Mouse (Mus musculus) kidney, postnatal 25 days (tissue): ENCODE results near the gene Efcab2.
"Not testable (repeated sequence)": the region's sequence is repeated elsewhere in the genome, so short reads cannot be mapped to it uniquely, and the experiment has no call there.

ENCODE experiments used
- DNase-seq, 2 experiments: peaks; one replicate each; pipeline ENCODE4 v3.0.0; 2021; ENCODE audit warnings: mixed read lengths in 2 of 2

Efcab2 gene

GRCm38 (mm10) chr1:178405445-178405911, 407 bp upstream of the Efcab2 start:
- DNase-seq: peak; percentile 86 to 95

GRCm38 (mm10) chr1:178406765-178407645, 1.1 kb downstream of the Efcab2 start:
- DNase-seq: no peak

- no peak for DNase-seq
Observed at GRCm38 (mm10) chr1:178407651-178408050, 1.8 kb downstream of the Efcab2 start.

GRCm38 (mm10) chr1:178408901-178409361, 3.0 kb downstream of the Efcab2 start:
- DNase-seq: no peak

GRCm38 (mm10) chr1:178413367-178413766, 7.5 kb downstream of the Efcab2 start:
- not testable (repeated sequence) for DNase-seq

- no peak for DNase-seq
Observed at GRCm38 (mm10) chr1:178419608-178420007, 13.7 kb downstream of the Efcab2 start.

GRCm38 (mm10) chr1:178423662-178424061, 17.8 kb downstream of the Efcab2 start:
- DNase-seq: no peak

GRCm38 (mm10) chr1:178431619-178432444, 25.9 kb downstream of the Efcab2 start:
- DNase-seq: no peak

- no peak for DNase-seq
Observed at GRCm38 (mm10) chr1:178433619-178434018, 27.7 kb downstream of the Efcab2 start.

- DNase-seq: no peak
Observed at GRCm38 (mm10) chr1:178444407-178444806, 38.5 kb downstream of the Efcab2 start.

GRCm38 (mm10) chr1:178447036-178447435, 41.2 kb downstream of the Efcab2 start:
- no peak for DNase-seq

- DNase-seq: peak in 1 of 2 experiments; percentile 1
Observed at GRCm38 (mm10) chr1:178448271-178448744, 42.4 kb downstream of the Efcab2 start.

- DNase-seq: peak; percentile 78 to 83
Observed at GRCm38 (mm10) chr1:178449172-178449571, 43.3 kb downstream of the Efcab2 start.

GRCm38 (mm10) chr1:178449933-178450332, 44.0 kb downstream of the Efcab2 start:
- DNase-seq: no peak

- no peak for DNase-seq
Observed at GRCm38 (mm10) chr1:178454125-178454524, 48.2 kb downstream of the Efcab2 start.

- DNase-seq: no peak
Observed at GRCm38 (mm10) chr1:178455120-178455519, 49.2 kb downstream of the Efcab2 start.

GRCm38 (mm10) chr1:178458029-178458428, 52.1 kb downstream of the Efcab2 start:
- DNase-seq: no peak

- DNase-seq: peak; percentile 87
Observed at GRCm38 (mm10) chr1:178463712-178464111, 57.8 kb downstream of the Efcab2 start.

GRCm38 (mm10) chr1:178464140-178464539, 58.3 kb downstream of the Efcab2 start:
- DNase-seq: no peak

GRCm38 (mm10) chr1:178467594-178467993, 61.7 kb downstream of the Efcab2 start:
- no peak for DNase-seq

- DNase-seq: peak in 1 of 2 experiments; percentile 3
Observed at GRCm38 (mm10) chr1:178468280-178468679, 62.4 kb downstream of the Efcab2 start.

GRCm38 (mm10) chr1:178483854-178484253, 78.0 kb downstream of the Efcab2 start:
- DNase-seq: no peak
